Comparison of ENCODE assay signal across 8 mouse cellular contexts in genomic region chr19:40678532-40679307, GRCm38 (mm10).
DNase-seq lines count a peak whose midpoint lies in the region; ATAC-seq and TF ChIP-seq lines count a peak whose summit lies in the region.

No protein-coding gene starts in this region.

- TF ChIP-seq CTCF in forebrain, postnatal 0 days (IDR thresholded peaks at IDR 0.05; ENCODE audit: low read depth) = no peak

- DNase-seq in spleen, adult 18-20 months = peak; percentile 45 to 49
- no peak for DNase-seq in spleen, adult 12 weeks (ENCODE audit: low spot score)
- peak; percentile 35 for DNase-seq in embryonic facial prominence, embryonic 14.5 days (ENCODE audit: low spot score)
- DNase-seq in heart, postnatal 4 days = peak; percentile 60
- no peak for DNase-seq in forebrain, postnatal 0 days
- no peak for DNase-seq in retina, postnatal 1 day

- ATAC-seq in embryonic facial prominence, embryonic 14.5 days (ENCODE audit: low read depth) = no peak
- ATAC-seq in lung, embryonic 16.5 days (ENCODE audit: low read depth) = peak; percentile 79
- ATAC-seq in forebrain, postnatal 0 days = no peak
- ATAC-seq in erythroblast, adult 5-6 weeks (replicated peaks; ENCODE audit: low FRiP score, poor library complexity, severe bottlenecking) = no peak

- H3K4me2 ChIP-seq in embryonic facial prominence, embryonic 14.5 days (ENCODE audit: low read depth, low read length) = no peak overlapping the region
- peak overlapping the region; percentile 38 for H3K4me2 ChIP-seq in lung, embryonic 16.5 days (ENCODE audit: low read depth, low read length)
- no peak overlapping the region for H3K4me2 ChIP-seq in forebrain, postnatal 0 days (ENCODE audit: low read depth)

- no peaks in the 10 kb centered on the region for H3K4me1 ChIP-seq in embryonic facial prominence, embryonic 14.5 days (ENCODE audit: control insufficient read depth, insufficient read depth, low read length)
- 0 out of 2 replicates have a peak, but pooled peaks cover 2% of the 10 kb centered on the region for H3K4me1 ChIP-seq in lung, embryonic 16.5 days (replicated peaks; ENCODE audit: control insufficient read depth, insufficient read depth, low read length)
- no peaks in the 10 kb centered on the region for H3K4me1 ChIP-seq in forebrain, postnatal 0 days (ENCODE audit: insufficient read depth)

- 0 out of 2 replicates have a peak overlapping the region, but pooled peaks have one; percentile 5 for H3K9ac ChIP-seq in embryonic facial prominence, embryonic 14.5 days (ENCODE audit: low read depth, low read length)
- no peak overlapping the region for H3K9ac ChIP-seq in lung, embryonic 16.5 days (ENCODE audit: low read length)
- H3K9ac ChIP-seq in forebrain, postnatal 0 days = no peak overlapping the region

- H3K27me3 ChIP-seq in embryonic facial prominence, embryonic 14.5 days (replicated peaks; ENCODE audit: control insufficient read depth, insufficient read depth, low read length) = no peaks in the 10 kb centered on the region
- H3K27me3 ChIP-seq in lung, embryonic 16.5 days (ENCODE audit: control insufficient read depth, insufficient read depth, low read depth, low read length) = no peaks in the 10 kb centered on the region
- no peaks in the 10 kb centered on the region for H3K27me3 ChIP-seq in forebrain, postnatal 0 days (ENCODE audit: insufficient read depth, low read length)

- no peak overlapping the region for H3K4me3 ChIP-seq in embryonic facial prominence, embryonic 14.5 days (ENCODE audit: low read depth, low read length)
- 0 out of 2 replicates have a peak overlapping the region, but pooled peaks have one; percentile 10 for H3K4me3 ChIP-seq in lung, embryonic 16.5 days (ENCODE audit: low read length)
- H3K4me3 ChIP-seq in forebrain, postnatal 0 days (ENCODE audit: low read depth, low read length) = no peak overlapping the region

- no peak overlapping the region for H3K27ac ChIP-seq in embryonic facial prominence, embryonic 14.5 days (replicated peaks; ENCODE audit: low read depth, low read length)
- H3K27ac ChIP-seq in lung, embryonic 16.5 days (ENCODE audit: low read length) = peak overlapping the region; percentile 60
- no peak overlapping the region for H3K27ac ChIP-seq in forebrain, postnatal 0 days (ENCODE audit: low read depth, low read length)

- no peaks in the 10 kb centered on the region for H3K9me3 ChIP-seq in embryonic facial prominence, embryonic 14.5 days (ENCODE audit: control insufficient read depth, low read length)
- H3K9me3 ChIP-seq in lung, embryonic 16.5 days (ENCODE audit: control insufficient read depth, low read length) = no peaks in the 10 kb centered on the region
- no peaks in the 10 kb centered on the region for H3K9me3 ChIP-seq in forebrain, postnatal 0 days (ENCODE audit: low read length)

- WGBS in embryonic facial prominence, embryonic 14.5 days = 60% methylated on average over 17 of the region's 17 CpGs
- WGBS in lung, embryonic 16.5 days = 36% methylated on average over 17 of the region's 17 CpGs
- WGBS in forebrain, postnatal 0 days = 62% methylated on average over 17 of the region's 17 CpGs

- no peaks in the 10 kb centered on the region for H3K36me3 ChIP-seq in embryonic facial prominence, embryonic 14.5 days (ENCODE audit: control insufficient read depth, insufficient read depth, low read length)
- no peaks in the 10 kb centered on the region for H3K36me3 ChIP-seq in lung, embryonic 16.5 days (ENCODE audit: control insufficient read depth, insufficient read depth, low read length)
- H3K36me3 ChIP-seq in forebrain, postnatal 0 days (ENCODE audit: insufficient read depth) = no peaks in the 10 kb centered on the region

Comparison
In these comparisons a context has a peak if more than half of its experiments do, and no peak if none do; other contexts are left out.
1. DNase-seq: peak in spleen, adult 18-20 months (2 of 2), embryonic facial prominence, embryonic 14.5 days (single experiment) and heart, postnatal 4 days (single experiment); none in spleen, adult 12 weeks (single experiment), forebrain, postnatal 0 days (single experiment) and retina, postnatal 1 day (single experiment).